Mouse (Mus musculus) embryonic facial prominence, embryonic 12.5 days (tissue): ENCODE data around the gene Tapt1. TPM values are rescaled to one million over a fixed set of nuclear protein-coding genes. Genes with fewer than 3 reads are reported as not detected.

Experiments
- ATAC-seq: fragments of 200-750 bp; cut with Nextera tagmentation; 2 replicates; pipeline ENCODE4 v1.8.0; 2017; ENCODE audit not compliant: insufficient number of reproducible peaks, insufficient read depth, low FRiP score, low TSS enrichment
- H3K27ac ChIP-seq: fragments of 300-500 bp; sonication (generic); 2 replicates; pipeline ENCODE4 v1.5.1; 2016; ENCODE audit warnings: mild to moderate bottlenecking
- H3K27me3 ChIP-seq: fragments of 300-500 bp; sonication (generic); 2 replicates; pipeline ENCODE4 v1.6.1; 2016; ENCODE audit warnings: mild to moderate bottlenecking, moderate library complexity
- H3K36me3 ChIP-seq: fragments of 300-500 bp; sonication (generic); 2 replicates; pipeline ENCODE4 v1.6.1; 2016; ENCODE audit warnings: mild to moderate bottlenecking
- H3K4me1 ChIP-seq: fragments of 300-500 bp; sonication (generic); 2 replicates; pipeline ENCODE4 v1.6.1; 2016
- H3K4me2 ChIP-seq: fragments of 300-500 bp; sonication (generic); replicated peaks from 2 replicates; pipeline ENCODE4 v1.6.1; 2016; ENCODE audit warnings: mild to moderate bottlenecking, moderate library complexity
- H3K4me3 ChIP-seq: fragments of 300-500 bp; sonication (generic); 2 replicates; pipeline ENCODE4 v1.5.1; 2016; ENCODE audit warnings: mild to moderate bottlenecking
- H3K9ac ChIP-seq: fragments of 300-500 bp; sonication (generic); 2 replicates; pipeline ENCODE4 v1.6.1; 2016; ENCODE audit warnings: mild to moderate bottlenecking, moderate library complexity
- H3K9me3 ChIP-seq: fragments of 300-500 bp; sonication (generic); 2 replicates; pipeline ENCODE4 v1.6.1; 2016; ENCODE audit warnings: mild to moderate bottlenecking, moderate library complexity
- WGBS: fragments of 180-500 bp; shearing (Covaris S2); methylation state at CpG from one replicate; pipeline ENCODE4 v1.1.7; 2016; 5-methylcytosine and 5-hydroxymethylcytosine counted together
- polyA plus RNA-seq: library from polyadenylated mRNA; unstranded; fragments of >200 nt; fragmentation: Nextera tagmentation; extraction: Ambion mirVana; gene quantifications from 2 replicates; pipeline ENCODE4 v1.2.1, GENCODE M21; 2016

The Tapt1 gene
- polyA plus RNA-seq, 1 experiment from 2014 or later, result 40.5 TPM

DNA sequence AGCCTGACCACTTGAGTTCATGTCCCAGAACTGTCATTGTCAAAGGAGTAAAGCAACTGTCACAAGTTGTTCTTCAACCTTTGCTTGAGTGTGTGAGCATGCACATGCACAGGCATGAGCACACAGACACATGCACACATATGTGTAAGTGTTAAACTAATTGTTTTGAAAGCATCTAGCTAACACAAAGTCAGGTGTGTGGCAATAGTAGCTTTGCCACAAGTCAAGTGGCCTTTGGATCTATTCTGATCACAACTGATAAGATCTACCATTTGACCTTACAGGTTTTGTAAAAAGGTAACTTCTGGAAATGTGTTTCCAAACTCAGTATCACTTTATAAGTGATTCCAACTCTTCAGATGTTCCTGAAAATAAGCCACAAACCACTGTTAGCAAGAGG is 39.1 kb downstream of the Tapt1 start:
- Histone ChIP-seq H3K9ac (no peak overlapping the region), H3K4me1 (no peaks in the 10 kb centered on the region), H3K4me2 (no peak overlapping the region), H3K36me3 (peaks cover 45% of the 10 kb centered on the region), H3K4me3 (no peak overlapping the region), H3K27me3 (no peaks in the 10 kb centered on the region), H3K27ac (no peak overlapping the region), H3K9me3 (no peaks in the 10 kb centered on the region)
- no peak for ATAC-seq

DNA sequence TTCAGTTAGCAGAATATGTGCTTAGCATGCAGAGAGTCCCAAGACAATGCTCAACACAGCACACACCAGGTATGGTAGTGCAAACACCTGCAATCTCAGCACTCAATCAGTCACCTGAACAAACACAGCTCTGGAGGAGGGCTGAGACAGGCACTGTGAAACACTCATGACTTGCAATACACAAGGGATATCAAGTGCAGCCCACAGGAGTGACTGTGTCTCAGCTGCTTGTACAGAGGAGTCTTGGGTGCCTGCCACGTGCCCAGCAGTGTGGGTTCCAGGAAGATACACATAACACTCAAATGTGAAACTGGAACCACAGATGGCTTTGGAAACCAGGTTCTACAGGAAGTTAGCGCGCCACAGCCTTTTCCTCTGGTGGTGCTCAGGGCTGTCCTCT is 44.8 kb downstream of the Tapt1 start:
- no peaks in the 10 kb centered on the region for H3K27me3 ChIP-seq
- no peak for ATAC-seq
- H3K36me3 ChIP-seq, result peaks cover 56% of the 10 kb centered on the region

DNA sequence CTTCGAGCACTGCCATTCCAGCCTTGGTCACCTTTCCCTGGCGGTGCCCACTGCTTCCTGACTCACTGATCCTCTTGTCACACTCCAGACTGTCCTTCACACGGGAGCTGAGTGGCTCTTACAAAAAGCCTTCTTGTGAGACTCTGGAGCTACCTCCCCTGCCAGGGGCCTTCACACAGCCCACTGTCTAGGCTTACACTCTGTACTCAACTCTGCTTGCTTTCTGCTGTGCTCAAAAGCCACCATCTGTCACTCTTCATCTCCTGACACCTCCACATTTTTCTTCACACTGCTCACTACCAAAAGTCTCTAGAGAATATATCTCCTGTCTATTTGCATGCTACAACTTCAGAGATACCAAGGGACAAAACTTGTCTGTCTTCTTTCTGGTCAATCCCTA is 46.0 kb downstream of the Tapt1 start:
- H3K4me1 ChIP-seq, result no peaks in the 10 kb centered on the region
- peaks cover 60% of the 10 kb centered on the region for H3K36me3 ChIP-seq
- no peak overlapping the region for H3K4me2 ChIP-seq
- H3K27me3 ChIP-seq, result no peaks in the 10 kb centered on the region
- H3K9me3 ChIP-seq, result no peaks in the 10 kb centered on the region
- H3K4me3 ChIP-seq, result no peak overlapping the region
- H3K27ac ChIP-seq, result no peak overlapping the region
- no peak overlapping the region for H3K9ac ChIP-seq
- ATAC-seq, result no peak
- 79% methylated on average over 3 of the region's 3 CpGs for WGBS

More for the DNA sequence above, 44.8 kb downstream of the Tapt1 start:
- Histone ChIP-seq H3K4me2 (no peak overlapping the region), H3K4me1 (no peaks in the 10 kb centered on the region), H3K9me3 (no peaks in the 10 kb centered on the region), H3K9ac (no peak overlapping the region), H3K27ac (no peak overlapping the region), H3K4me3 (no peak overlapping the region)
- 85% methylated on average over 3 of the region's 3 CpGs for WGBS

DNA sequence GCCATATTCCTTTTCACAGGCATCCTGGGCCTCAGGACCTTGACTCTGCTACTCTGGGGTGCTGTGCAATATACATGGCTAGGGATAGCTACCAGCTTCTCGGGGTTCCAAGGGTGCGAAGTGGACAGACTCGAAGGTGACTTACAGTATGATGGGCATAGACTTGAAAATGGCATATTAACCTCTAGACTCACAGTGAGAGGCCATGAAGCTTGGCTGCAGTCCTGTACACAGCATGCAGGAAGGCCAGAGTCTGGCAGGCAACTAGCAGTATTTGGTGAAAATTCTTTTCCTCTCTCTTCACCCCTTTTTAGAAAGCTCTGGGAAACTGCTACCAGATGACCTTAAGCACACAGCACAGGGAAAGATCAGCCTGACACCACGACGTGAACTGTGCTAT is 52.4 kb downstream of the Tapt1 start:
- Histone ChIP-seq H3K4me1 (no peaks in the 10 kb centered on the region), H3K9ac (no peak overlapping the region), H3K4me2 (no peak overlapping the region), H3K36me3 (peaks cover 48% of the 10 kb centered on the region), H3K9me3 (no peaks in the 10 kb centered on the region), H3K27ac (no peak overlapping the region), H3K4me3 (no peak overlapping the region), H3K27me3 (no peaks in the 10 kb centered on the region)
- ATAC-seq, result no peak
- 92% methylated on average over 5 of the region's 5 CpGs for WGBS

DNA sequence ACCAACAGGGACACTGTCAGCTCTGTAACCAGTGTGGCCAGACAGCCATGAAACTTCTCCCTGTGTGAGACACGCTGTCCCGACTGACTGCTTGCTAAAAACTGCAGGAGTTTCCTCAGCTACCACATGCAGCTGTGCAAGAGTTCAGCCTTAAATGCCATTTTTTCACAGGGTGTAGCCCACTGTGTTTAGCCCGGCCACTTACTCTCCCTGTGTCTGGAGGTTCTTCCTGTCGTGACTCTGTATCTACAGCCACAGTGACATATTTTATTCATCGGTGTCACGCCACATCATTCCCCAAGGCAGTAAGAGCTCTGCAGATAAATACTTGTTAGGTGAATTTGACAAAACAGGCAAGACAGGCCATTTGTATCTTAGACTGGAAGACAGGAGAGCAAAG is 59.6 kb downstream of the Tapt1 start:
- 76% methylated on average over 6 of the region's 6 CpGs for WGBS
- H3K9ac ChIP-seq, result no peak overlapping the region
- no peaks in the 10 kb centered on the region for H3K4me1 ChIP-seq
- H3K27me3 ChIP-seq, result no peaks in the 10 kb centered on the region
- H3K27ac ChIP-seq, result no peak overlapping the region
- H3K9me3 ChIP-seq, result no peaks in the 10 kb centered on the region
- no peak overlapping the region for H3K4me3 ChIP-seq
- H3K36me3 ChIP-seq, result no peaks in the 10 kb centered on the region
- no peak overlapping the region for H3K4me2 ChIP-seq
- ATAC-seq, result no peak

DNA sequence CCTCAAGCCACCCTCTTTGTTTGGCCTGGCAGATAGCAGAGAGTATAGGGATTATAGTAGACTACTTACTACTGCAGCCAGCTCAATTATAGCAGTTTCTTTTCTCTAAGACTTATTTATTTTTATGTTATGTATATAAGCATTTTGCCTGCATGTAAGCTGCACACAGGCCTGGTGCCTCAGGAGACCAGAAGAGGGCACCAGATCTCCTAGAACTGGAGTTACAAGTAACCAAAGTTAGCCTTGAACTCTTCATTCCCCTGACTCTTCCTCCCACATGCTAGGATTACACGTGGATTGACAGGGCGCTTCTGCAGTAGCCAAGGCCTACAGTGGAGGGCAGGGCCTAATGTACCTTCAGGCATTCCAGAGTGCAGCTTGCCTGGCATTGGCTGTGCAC is 60.6 kb downstream of the Tapt1 start:
- no peaks in the 10 kb centered on the region for H3K27me3 ChIP-seq
- no peaks in the 10 kb centered on the region for H3K4me1 ChIP-seq
- WGBS, result 41% methylated on average over 2 of the region's 2 CpGs
- no peaks in the 10 kb centered on the region for H3K9me3 ChIP-seq
- no peak overlapping the region for H3K4me2 ChIP-seq
- H3K9ac ChIP-seq, result no peak overlapping the region
- H3K4me3 ChIP-seq, result no peak overlapping the region
- H3K36me3 ChIP-seq, result no peaks in the 10 kb centered on the region
- H3K27ac ChIP-seq, result no peak overlapping the region
- ATAC-seq, result no peak

DNA sequence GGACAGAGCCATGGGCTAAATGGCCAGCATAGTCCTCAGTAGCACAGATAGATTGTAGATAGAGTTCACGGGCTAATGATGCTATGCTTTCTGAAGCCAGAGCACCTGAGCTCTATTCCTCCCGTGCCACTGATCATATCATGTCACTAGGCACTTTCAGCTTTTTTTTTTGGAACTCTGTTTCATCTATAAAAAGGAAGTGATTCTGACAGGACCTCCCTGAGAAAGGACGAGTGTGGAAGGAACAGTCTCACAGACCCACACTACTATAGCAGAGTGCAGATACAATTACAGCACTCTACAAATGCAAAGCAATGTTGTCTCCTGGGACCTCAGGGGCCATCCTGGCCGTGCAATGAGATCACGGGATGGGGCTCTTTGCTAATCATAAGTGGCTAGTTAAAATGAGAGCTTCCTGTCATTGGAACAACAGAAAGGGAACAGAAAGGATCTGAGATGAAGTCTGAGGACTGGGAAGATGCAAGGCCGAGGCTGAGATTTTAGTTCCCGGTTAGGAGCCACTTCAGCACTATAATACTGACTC is 62.1 kb downstream of the Tapt1 start:
- Histone ChIP-seq H3K9me3 (no peaks in the 10 kb centered on the region), H3K4me1 (no peaks in the 10 kb centered on the region), H3K4me3 (no peak overlapping the region), H3K4me2 (no peak overlapping the region), H3K9ac (no peak overlapping the region), H3K36me3 (no peaks in the 10 kb centered on the region), H3K27ac (no peak overlapping the region), H3K27me3 (no peaks in the 10 kb centered on the region)
- 40% methylated on average over 7 of the region's 7 CpGs for WGBS
- no peak for ATAC-seq

DNA sequence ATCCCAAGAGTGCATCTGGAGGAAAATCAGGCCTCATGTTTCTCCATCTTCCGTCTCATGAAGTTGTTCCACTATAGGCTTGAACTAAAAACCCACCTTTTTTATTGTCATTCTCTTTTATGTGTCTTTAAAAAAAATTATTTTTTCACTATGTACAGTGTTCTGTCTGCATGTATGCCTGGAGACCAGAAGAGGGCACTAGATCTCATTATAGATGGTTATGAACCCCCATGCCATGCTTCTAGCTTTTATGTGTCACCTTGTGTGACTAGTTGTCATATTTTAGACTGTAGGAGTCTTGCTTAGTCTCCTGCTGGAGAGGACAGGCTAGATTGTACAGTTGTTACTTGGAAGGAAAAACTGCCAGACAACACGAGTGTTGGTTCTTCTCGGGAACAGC is 63.1 kb downstream of the Tapt1 start:
- H3K9me3 ChIP-seq, result no peaks in the 10 kb centered on the region
- WGBS, result 87% methylated on average over 3 of the region's 3 CpGs
- no peaks in the 10 kb centered on the region for H3K4me1 ChIP-seq
- H3K36me3 ChIP-seq, result no peaks in the 10 kb centered on the region
- no peak overlapping the region for H3K9ac ChIP-seq
- H3K4me3 ChIP-seq, result no peak overlapping the region
- H3K27me3 ChIP-seq, result no peaks in the 10 kb centered on the region
- no peak for ATAC-seq
- H3K27ac ChIP-seq, result no peak overlapping the region
- no peak overlapping the region for H3K4me2 ChIP-seq

DNA sequence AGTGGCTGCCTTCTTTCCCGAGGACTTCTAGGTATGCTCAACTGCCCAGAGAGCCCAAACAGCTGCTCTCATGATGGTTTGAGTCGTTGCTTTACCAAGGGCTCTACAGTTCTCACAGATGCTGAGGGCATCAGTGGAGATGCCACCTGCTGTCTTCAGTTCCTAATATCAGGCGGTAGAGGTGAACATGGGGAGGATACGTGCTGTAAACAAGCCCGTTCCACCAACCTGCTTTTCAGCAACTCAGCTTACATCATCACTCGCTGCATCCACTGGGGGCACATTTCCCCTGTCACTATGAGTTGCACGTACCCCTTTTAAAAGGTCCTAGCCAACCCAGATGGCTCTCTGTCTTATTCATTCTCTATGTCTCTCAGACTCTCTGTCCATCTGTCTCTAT is 63.6 kb downstream of the Tapt1 start:
- no peaks in the 10 kb centered on the region for H3K4me1 ChIP-seq
- no peak overlapping the region for H3K4me2 ChIP-seq
- no peaks in the 10 kb centered on the region for H3K9me3 ChIP-seq
- no peak for ATAC-seq
- no peak overlapping the region for H3K9ac ChIP-seq
- H3K36me3 ChIP-seq, result no peaks in the 10 kb centered on the region
- no peak overlapping the region for H3K27ac ChIP-seq
- H3K27me3 ChIP-seq, result no peaks in the 10 kb centered on the region
- WGBS, result 86% methylated on average over 7 of the region's 7 CpGs
- no peak overlapping the region for H3K4me3 ChIP-seq

DNA sequence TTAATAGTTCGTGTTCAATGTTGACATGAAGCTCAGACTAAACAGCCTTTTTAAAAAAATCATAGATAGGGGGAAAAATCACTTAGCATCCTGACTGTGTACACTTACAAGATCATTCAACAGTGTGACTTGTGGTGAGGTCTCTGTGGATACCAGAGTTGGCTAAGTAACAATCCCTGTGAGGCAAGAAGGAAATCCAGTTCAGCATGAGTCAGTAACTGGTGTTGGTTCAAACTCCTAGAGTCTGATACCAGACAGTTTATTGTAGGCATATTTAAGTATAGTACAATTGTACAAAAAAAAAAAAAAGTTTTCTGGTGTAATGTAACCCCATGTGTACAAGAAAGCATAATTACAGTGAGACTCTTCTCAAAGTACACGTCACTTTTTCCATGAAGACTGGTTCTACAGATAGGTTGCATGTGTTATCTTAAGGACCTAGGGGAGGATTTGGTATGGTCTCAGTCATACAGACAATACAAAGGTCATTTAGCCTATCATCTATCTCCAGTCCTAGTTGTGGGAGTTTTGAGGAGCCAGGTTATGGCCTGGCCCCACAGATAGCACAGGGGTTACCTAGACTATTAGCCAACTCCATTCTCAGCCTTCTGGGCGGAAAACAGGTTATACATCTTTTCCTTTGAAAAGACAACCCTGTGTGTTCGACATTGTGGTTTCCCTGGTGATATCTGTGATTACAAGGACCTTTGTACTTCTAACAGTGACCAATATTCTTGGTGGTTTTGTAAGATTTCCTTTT is 66.6 kb downstream of the Tapt1 start:
- Histone ChIP-seq H3K27ac (no peak overlapping the region), H3K9ac (no peak overlapping the region), H3K9me3 (no peaks in the 10 kb centered on the region), H3K36me3 (no peaks in the 10 kb centered on the region), H3K27me3 (no peaks in the 10 kb centered on the region), H3K4me3 (no peak overlapping the region), H3K4me2 (no peak overlapping the region), H3K4me1 (no peaks in the 10 kb centered on the region)
- WGBS, result 80% methylated on average over 4 of the region's 4 CpGs
- no peak for ATAC-seq

DNA sequence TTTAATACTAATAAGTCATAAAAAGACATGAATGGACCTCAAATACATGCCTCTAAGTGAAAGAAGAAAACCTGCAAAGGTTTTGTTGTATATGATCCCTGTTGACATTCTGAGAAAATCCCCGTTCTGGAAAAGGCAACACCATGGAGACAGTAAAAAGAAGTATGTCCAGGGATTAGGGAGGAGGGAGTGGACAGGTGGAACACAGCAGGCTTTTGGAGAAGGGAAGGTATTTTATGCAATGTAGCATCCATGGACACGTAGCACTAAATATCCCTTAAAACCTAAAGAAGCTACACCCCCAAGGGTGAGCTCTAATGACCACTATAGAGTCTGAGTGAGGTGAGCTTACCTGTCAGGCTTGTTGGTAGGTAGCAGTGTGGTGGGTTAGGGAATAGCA is 67.2 kb downstream of the Tapt1 start:
- Histone ChIP-seq H3K36me3 (no peaks in the 10 kb centered on the region), H3K27me3 (no peaks in the 10 kb centered on the region), H3K9ac (no peak overlapping the region), H3K27ac (no peak overlapping the region), H3K9me3 (no peaks in the 10 kb centered on the region), H3K4me3 (no peak overlapping the region), H3K4me2 (no peak overlapping the region), H3K4me1 (no peaks in the 10 kb centered on the region)
- 81% methylated on average over 2 of the region's 2 CpGs for WGBS
- ATAC-seq, result no peak

DNA sequence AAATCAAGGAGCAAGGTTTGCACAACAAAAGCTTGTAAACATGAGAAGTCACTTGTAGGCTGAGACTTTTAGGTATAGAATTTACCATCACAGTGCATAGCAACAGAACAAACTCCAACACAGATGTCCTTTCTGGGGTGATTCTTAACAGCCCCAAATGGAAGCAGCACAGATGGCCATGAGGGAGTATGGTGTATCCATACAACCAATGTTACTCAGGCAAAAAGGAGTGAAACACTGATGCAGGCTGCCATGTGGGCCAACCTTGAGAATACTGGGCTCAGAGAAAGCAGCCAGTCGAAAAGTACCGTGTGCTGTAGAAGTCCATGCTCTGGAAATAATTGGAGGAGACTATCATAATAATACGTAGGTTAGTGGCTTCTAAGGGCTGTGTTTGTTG is 68.0 kb downstream of the Tapt1 start:
- Histone ChIP-seq H3K4me2 (no peak overlapping the region), H3K27ac (no peak overlapping the region), H3K4me1 (no peaks in the 10 kb centered on the region), H3K4me3 (no peak overlapping the region), H3K9me3 (no peaks in the 10 kb centered on the region), H3K9ac (no peak overlapping the region), H3K36me3 (no peaks in the 10 kb centered on the region), H3K27me3 (no peaks in the 10 kb centered on the region)
- WGBS, result 87% methylated on average over 3 of the region's 3 CpGs
- no peak for ATAC-seq
